Mouse (Mus musculus) MEL (cell line): ENCODE data around the gene Itm2c.

ENCODE experiments used
- CHD2 ChIP-seq: IDR thresholded peaks from 2 replicates; pipeline ENCODE4 v1.6.1; 2011; ENCODE audit warnings: low read length, improper control_type of control experiment
- CTCF ChIP-seq, 3 experiments: IDR thresholded peaks in 2 of 3; conservative IDR thresholded peaks in 1 of 3; 2 replicates each; pipeline ENCODE4 v1.5.1; 2011 to 2012; ENCODE audit warnings: low read length in 3 of 3, low read depth in 2 of 3, mild to moderate bottlenecking in 2 of 3, improper control_type of control experiment in 1 of 3, inconsistent platforms in 1 of 3, mixed read lengths in 1 of 3, moderate library complexity in 1 of 3; ENCODE audit not compliant: control insufficient read depth in 1 of 3, insufficient read depth in 1 of 3, poor library complexity in 1 of 3, severe bottlenecking in 1 of 3
- E2F4 ChIP-seq: IDR thresholded peaks from 2 replicates; pipeline ENCODE4 v1.6.1; 2011; ENCODE audit warnings: low read depth, low read length, improper control_type of control experiment, borderline replicate concordance
- ELF1 ChIP-seq: IDR thresholded peaks from 2 replicates; pipeline ENCODE4 v1.6.1; 2014; ENCODE audit warnings: low read depth, mild to moderate bottlenecking, inconsistent platforms, low read length, improper control_type of control experiment, moderate library complexity
- NRF1 ChIP-seq: IDR thresholded peaks from 2 replicates; pipeline ENCODE4 v1.6.1; 2014; ENCODE audit warnings: low read depth, mild to moderate bottlenecking, inconsistent platforms, low read length, improper control_type of control experiment, moderate library complexity; ENCODE audit not compliant: poor library complexity, insufficient read depth, severe bottlenecking
- SMC3 ChIP-seq: IDR thresholded peaks from 2 replicates; pipeline ENCODE4 v1.6.1; 2011; ENCODE audit warnings: low read depth, low read length, improper control_type of control experiment
- TCF12 ChIP-seq: IDR thresholded peaks from 2 replicates; pipeline ENCODE4 v1.6.1; 2014; ENCODE audit warnings: low read depth, mild to moderate bottlenecking, inconsistent platforms, low read length, improper control_type of control experiment, moderate library complexity
- UBTF ChIP-seq: IDR thresholded peaks from 2 replicates; pipeline ENCODE4 v1.6.1; 2012; ENCODE audit warnings: low read depth, mild to moderate bottlenecking, inconsistent platforms, low read length, improper control_type of control experiment, moderate library complexity, borderline replicate concordance; ENCODE audit not compliant: insufficient read depth
- USF1 ChIP-seq: IDR thresholded peaks from 2 replicates; pipeline ENCODE4 v1.6.1; 2014; ENCODE audit warnings: low read depth, mild to moderate bottlenecking, inconsistent platforms, low read length, improper control_type of control experiment, moderate library complexity
- USF2 ChIP-seq, 2 experiments: IDR thresholded peaks; 2 replicates each; pipeline ENCODE4 v1.6.1; 2011 to 2012; ENCODE audit warnings: improper control_type of control experiment in 2 of 2, low read length in 2 of 2, borderline replicate concordance in 1 of 2, inconsistent platforms in 1 of 2, low read depth in 1 of 2, mild to moderate bottlenecking in 1 of 2; ENCODE audit not compliant: insufficient read depth in 1 of 2
- ZNF384 ChIP-seq: IDR thresholded peaks from 2 replicates; pipeline ENCODE4 v1.6.1; 2012; ENCODE audit warnings: low read depth, mild to moderate bottlenecking, inconsistent platforms, low read length, improper control_type of control experiment

- TF ChIP-seq NRF1 (no peak), TCF12 (no peak), UBTF (no peak), CHD2 (no peak), USF1 (no peak), CTCF (IDR thresholded peaks at IDR 0.05 in 2 of 3, conservative IDR thresholded peaks at IDR 0.05 in 1 of 3; ENCODE audit: control insufficient read depth in 1 of 3, insufficient read depth in 1 of 3, low read depth in 2 of 3, low read length in 3 of 3, poor library complexity in 1 of 3, severe bottlenecking in 1 of 3) (no peak), ZNF384 (no peak), E2F4 (no peak), SMC3 (no peak), USF2 (IDR thresholded peaks at IDR 0.05; ENCODE audit: borderline replicate concordance in 1 of 2, insufficient read depth in 1 of 2, low read depth in 1 of 2, low read length in 2 of 2) (no peak), ELF1 (no peak)
Measured at GRCm38 (mm10) chr1:85908754-85909590, 14.9 kb downstream of the Itm2c start.
